Mouse (Mus musculus) thymus, postnatal 4 days (tissue): ENCODE data around the gene Map4k3.

ENCODE experiments used
- DNase-seq: peaks from one replicate; pipeline ENCODE4 v3.0.0; 2021

The Map4k3 gene

GRCm38 (mm10) chr17:80678190-80678589 is 50.1 kb downstream of the Map4k3 start:
- no peak for DNase-seq

- no peak for DNase-seq
These were observed 51.3 kb downstream of the Map4k3 start for GRCm38 (mm10) chr17:80676859-80677535.

- no peak for DNase-seq
These were observed 52.1 kb downstream of the Map4k3 start for GRCm38 (mm10) chr17:80676211-80676610.

- DNase-seq = no peak
These were observed 57.9 kb downstream of the Map4k3 start for GRCm38 (mm10) chr17:80670395-80670794.

- no peak for DNase-seq
These were observed 64.7 kb downstream of the Map4k3 start for GRCm38 (mm10) chr17:80663623-80664022.

- no peak for DNase-seq
These were observed 65.3 kb downstream of the Map4k3 start for GRCm38 (mm10) chr17:80662836-80663620.

GRCm38 (mm10) chr17:80661896-80662295 is 66.4 kb downstream of the Map4k3 start:
- DNase-seq = no peak

- no peak for DNase-seq
These were observed 67.4 kb downstream of the Map4k3 start for GRCm38 (mm10) chr17:80660707-80661380.

GRCm38 (mm10) chr17:80660234-80660633 is 68.1 kb downstream of the Map4k3 start:
- DNase-seq = no peak

- no peak for DNase-seq
These were observed 68.5 kb downstream of the Map4k3 start for GRCm38 (mm10) chr17:80659821-80660220.

- no peak for DNase-seq
These were observed 74.0 kb downstream of the Map4k3 start for GRCm38 (mm10) chr17:80654323-80654722.

- no peak for DNase-seq
These were observed 75.5 kb downstream of the Map4k3 start for GRCm38 (mm10) chr17:80652740-80653139.

- DNase-seq = no peak
These were observed 81.4 kb downstream of the Map4k3 start for GRCm38 (mm10) chr17:80646843-80647242.

GRCm38 (mm10) chr17:80646131-80646530 is 82.2 kb downstream of the Map4k3 start:
- DNase-seq = no peak

GRCm38 (mm10) chr17:80645694-80646034 is 82.6 kb downstream of the Map4k3 start:
- DNase-seq = no peak

- DNase-seq = no peak
These were observed 83.1 kb downstream of the Map4k3 start for GRCm38 (mm10) chr17:80644983-80645693.

- DNase-seq = no peak
These were observed 83.7 kb downstream of the Map4k3 start for GRCm38 (mm10) chr17:80644567-80644966.

GRCm38 (mm10) chr17:80638121-80638520 is 90.2 kb downstream of the Map4k3 start:
- no peak for DNase-seq

GRCm38 (mm10) chr17:80635794-80636193 is 92.5 kb downstream of the Map4k3 start:
- no peak for DNase-seq

GRCm38 (mm10) chr17:80632846-80633245 is 95.4 kb downstream of the Map4k3 start:
- no peak for DNase-seq

GRCm38 (mm10) chr17:80632354-80632753 is 95.9 kb downstream of the Map4k3 start:
- no peak for DNase-seq

- DNase-seq = no peak
These were observed 97.3 kb downstream of the Map4k3 start for GRCm38 (mm10) chr17:80631028-80631427.

- DNase-seq = no peak
These were observed 103.3 kb downstream of the Map4k3 start for GRCm38 (mm10) chr17:80624979-80625378.
